Mouse (Mus musculus) lung, postnatal 0 days (tissue): ENCODE data around the gene Myl7. TPM values are rescaled to one million over a fixed set of nuclear protein-coding genes. Genes with fewer than 3 reads are reported as not detected.

Experiments used
- ATAC-seq: fragments of 200-750 bp; cut with Nextera tagmentation; 2 replicates; pipeline ENCODE4 v1.8.0; 2017; ENCODE audit warnings: moderate library complexity
- DNase-seq: peaks from one replicate; pipeline ENCODE4 v3.0.0-alpha.2; 2016; ENCODE audit warnings: low spot score
- H3K27ac ChIP-seq: fragments of 300-500 bp; sonication (generic); 2 replicates; pipeline ENCODE4 v1.5.1; 2014; ENCODE audit warnings: antibody characterized with exemption, mild to moderate bottlenecking, low read length, mixed read lengths
- H3K27me3 ChIP-seq: fragments of 300-500 bp; sonication (generic); replicated peaks from 2 replicates; pipeline ENCODE4 v1.6.1; 2014; ENCODE audit warnings: low read length, mixed read lengths; ENCODE audit not compliant: insufficient read depth
- H3K36me3 ChIP-seq: fragments of 300-500 bp; sonication (generic); 2 replicates; pipeline ENCODE4 v1.6.1; 2014; ENCODE audit warnings: low read length, mixed read lengths; ENCODE audit not compliant: insufficient read depth
- H3K4me1 ChIP-seq: fragments of 300-500 bp; sonication (generic); 2 replicates; pipeline ENCODE4 v1.6.1; 2014; ENCODE audit warnings: antibody characterized with exemption, low read depth, low read length, mixed read lengths; ENCODE audit not compliant: insufficient read depth
- H3K4me2 ChIP-seq: fragments of 300-500 bp; sonication (generic); replicated peaks from 2 replicates; pipeline ENCODE4 v1.6.1; 2014; ENCODE audit warnings: low read depth, mild to moderate bottlenecking, low read length, moderate library complexity, mixed read lengths
- H3K4me3 ChIP-seq: fragments of 300-500 bp; sonication (generic); 2 replicates; pipeline ENCODE4 v1.5.1; 2014; ENCODE audit warnings: low read depth, low read length
- H3K9ac ChIP-seq: fragments of 300-500 bp; sonication (generic); replicated peaks from 2 replicates; pipeline ENCODE4 v1.6.1; 2014; ENCODE audit warnings: low read depth, mild to moderate bottlenecking
- H3K9me3 ChIP-seq: fragments of 300-500 bp; sonication (generic); 2 replicates; pipeline ENCODE4 v1.6.1; 2016; ENCODE audit warnings: low read length, mixed read lengths
- CTCF ChIP-seq: IDR thresholded peaks from 2 replicates; pipeline ENCODE4 v1.5.1; 2016; ENCODE audit warnings: antibody characterized with exemption, mild to moderate bottlenecking
- EP300 ChIP-seq: IDR thresholded peaks from 2 replicates; pipeline ENCODE4 v1.6.1; 2016; ENCODE audit warnings: antibody characterized with exemption, mild to moderate bottlenecking, control low read depth
- WGBS: fragments of 180-500 bp; shearing (Covaris S2); extraction: QIAGEN DNeasy Blood & Tissue Kit; methylation state at CpG from one replicate; pipeline ENCODE4 v1.1.7; 2014; 5-methylcytosine and 5-hydroxymethylcytosine counted together
- polyA plus RNA-seq: library from polyadenylated mRNA; unstranded; fragments of >200 nt; fragmentation: Nextera tagmentation; extraction: Ambion mirVana; gene quantifications from 2 replicates; pipeline ENCODE4 v1.2.1, GENCODE M21; 2015

The Myl7 gene
- polyA plus RNA-seq, 1 experiment from 2014 or later: 327 TPM

GRCm38 (mm10) chr11:5901950-5902349, 3.4 kb upstream of the Myl7 start:
- Histone ChIP-seq H3K9ac (no peak overlapping the region; the same call in 1 of the 2 replicates), H3K27me3 (no peaks in the 10 kb centered on the region), H3K4me1 (peaks cover 9% of the 10 kb centered on the region; the same call in 1 of the 2 replicates), H3K4me3 (0 out of 2 replicates have a peak overlapping the region, but pooled peaks have one; percentile 17), H3K4me2 (peak overlapping the region; percentile 51), H3K36me3 (no peaks in the 10 kb centered on the region), H3K27ac (no peak overlapping the region), H3K9me3 (no peaks in the 10 kb centered on the region)
- TF ChIP-seq CTCF (no peak), EP300 (no peak)
- ATAC-seq: peak; percentile 71
- WGBS: 1% methylated on average over 32 of the region's 32 CpGs
- DNase-seq: peak; percentile 65

GRCm38 (mm10) chr11:5901320-5901719, 2.7 kb upstream of the Myl7 start:
- H3K4me3 ChIP-seq: no peak overlapping the region
- peaks cover 9% of the 10 kb centered on the region; the same call in 1 of the 2 replicates for H3K4me1 ChIP-seq
- DNase-seq (no peak), ATAC-seq (no peak)
- WGBS: 28% methylated on average over 3 of the region's 3 CpGs
- no peak overlapping the region for H3K9ac ChIP-seq
- no peaks in the 10 kb centered on the region for H3K36me3 ChIP-seq
- peak overlapping the region; percentile 51; the same call in 1 of the 2 replicates for H3K4me2 ChIP-seq
- TF ChIP-seq EP300 (no peak), CTCF (no peak)
- no peaks in the 10 kb centered on the region for H3K27me3 ChIP-seq
- no peak overlapping the region for H3K27ac ChIP-seq
- no peaks in the 10 kb centered on the region for H3K9me3 ChIP-seq

GRCm38 (mm10) chr11:5899286-5899685, 704 bp upstream of the Myl7 start:
- Histone ChIP-seq H3K9me3 (no peaks in the 10 kb centered on the region), H3K4me2 (no peak overlapping the region), H3K27ac (no peak overlapping the region), H3K4me1 (peaks cover 9% of the 10 kb centered on the region; the same call in 1 of the 2 replicates), H3K4me3 (no peak overlapping the region), H3K36me3 (no peaks in the 10 kb centered on the region), H3K9ac (no peak overlapping the region), H3K27me3 (no peaks in the 10 kb centered on the region)
- TF ChIP-seq EP300 (no peak), CTCF (no peak)
- DNase-seq: no peak
- 93% methylated on average over 10 of the region's 10 CpGs for WGBS
- no peak for ATAC-seq

- Histone ChIP-seq H3K4me2 (peak overlapping the region; percentile 19; the same call in 1 of the 2 replicates), H3K27ac (no peak overlapping the region), H3K27me3 (no peaks in the 10 kb centered on the region), H3K9me3 (no peaks in the 10 kb centered on the region), H3K4me1 (peaks cover 9% of the 10 kb centered on the region; the same call in 1 of the 2 replicates), H3K36me3 (no peaks in the 10 kb centered on the region), H3K4me3 (no peak overlapping the region), H3K9ac (no peak overlapping the region)
- no peak for TF ChIP-seq EP300
- no peak for TF ChIP-seq CTCF
- DNase-seq (no peak), ATAC-seq (no peak)
- 24% methylated on average over 10 of the region's 10 CpGs for WGBS
These were observed 743 bp downstream of the Myl7 start for GRCm38 (mm10) chr11:5897839-5898238.

GRCm38 (mm10) chr11:5897230-5897629, 1.4 kb downstream of the Myl7 start:
- DNase-seq (no peak), ATAC-seq (peak; percentile 32)
- Histone ChIP-seq H3K4me1 (peaks cover 9% of the 10 kb centered on the region; the same call in 1 of the 2 replicates), H3K4me2 (peak overlapping the region; percentile 19; the same call in 1 of the 2 replicates), H3K9me3 (no peaks in the 10 kb centered on the region), H3K36me3 (no peaks in the 10 kb centered on the region), H3K27ac (no peak overlapping the region), H3K27me3 (no peaks in the 10 kb centered on the region), H3K4me3 (no peak overlapping the region), H3K9ac (no peak overlapping the region)
- WGBS: 22% methylated on average over 14 of the region's 16 CpGs
- TF ChIP-seq CTCF (no peak), EP300 (no peak)

GRCm38 (mm10) chr11:5893807-5894206, 4.8 kb downstream of the Myl7 start:
- H3K27ac ChIP-seq: no peak overlapping the region
- WGBS: 78% methylated on average over 6 of the region's 6 CpGs

More at GRCm38 (mm10) chr11:5893807-5894206, 4.8 kb downstream of the Myl7 start:
- no peak overlapping the region for H3K9ac ChIP-seq
- H3K36me3 ChIP-seq: no peaks in the 10 kb centered on the region
- H3K4me2 ChIP-seq: no peak overlapping the region
- H3K4me3 ChIP-seq: no peak overlapping the region
- H3K27me3 ChIP-seq: no peaks in the 10 kb centered on the region
- TF ChIP-seq EP300: no peak
- TF ChIP-seq CTCF: no peak
- DNase-seq (no peak), ATAC-seq (no peak)
- H3K9me3 ChIP-seq: no peaks in the 10 kb centered on the region
- H3K4me1 ChIP-seq: peaks cover 9% of the 10 kb centered on the region; the same call in 1 of the 2 replicates
